Mouse (Mus musculus) small intestine, adult 2 months (tissue): ENCODE results near the gene Gpx3.

Experiments used
- CTCF ChIP-seq: fragments of 200-500 bp; IDR thresholded peaks from 2 replicates; pipeline ENCODE4 v1.5.1; 2012; ENCODE audit warnings: low read depth, mild to moderate bottlenecking, control low read depth, inconsistent platforms, low read length, moderate library complexity, mixed read lengths; ENCODE audit not compliant: insufficient replicate concordance, insufficient read length; ENCODE audit errors: extremely low read depth
- POLR2A ChIP-seq: fragments of 200-500 bp; IDR thresholded peaks from 2 replicates; pipeline ENCODE4 v1.6.1; 2012; ENCODE audit warnings: low read depth, mild to moderate bottlenecking, control low read depth, inconsistent platforms, low read length, moderate library complexity

DNA sequence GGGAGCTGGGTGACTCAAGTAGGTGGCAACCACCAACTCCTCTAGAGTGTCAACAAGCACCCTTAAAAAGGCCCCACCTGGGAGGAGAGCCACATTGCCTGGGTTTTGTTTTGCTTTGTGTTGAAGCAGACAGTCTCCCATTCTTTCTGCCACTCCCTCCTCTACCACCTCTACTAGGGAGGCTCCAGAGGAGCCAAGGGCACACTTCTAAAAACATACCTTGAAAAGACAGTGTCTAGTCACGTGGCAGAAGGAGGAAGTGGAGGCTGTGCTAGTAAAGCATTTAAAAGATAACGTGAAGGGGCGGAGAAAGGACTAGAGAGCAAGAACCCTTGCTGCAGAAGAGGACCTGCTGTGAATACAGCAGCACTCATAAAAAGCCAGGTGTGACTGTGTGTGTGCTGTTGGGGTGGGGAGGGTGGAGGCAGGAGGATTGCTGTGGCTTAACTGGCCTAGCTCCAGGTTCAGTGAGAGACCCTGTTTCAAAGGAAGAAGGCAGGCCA is 56.4 kb downstream of the Gpx3 start:
- TF ChIP-seq CTCF (no peak), POLR2A (no peak)
